Mouse (Mus musculus) stomach, postnatal 0 days (tissue): ENCODE measurements around the gene Ermp1.

Experiments
- CTCF ChIP-seq: IDR thresholded peaks from 2 replicates; pipeline ENCODE4 v1.5.1; 2016; ENCODE audit warnings: antibody characterized with exemption, low read depth, mild to moderate bottlenecking, moderate library complexity
- EP300 ChIP-seq: optimal IDR thresholded peaks from 2 replicates; pipeline ENCODE3; 2016; ENCODE audit warnings: antibody characterized with exemption

DNA sequence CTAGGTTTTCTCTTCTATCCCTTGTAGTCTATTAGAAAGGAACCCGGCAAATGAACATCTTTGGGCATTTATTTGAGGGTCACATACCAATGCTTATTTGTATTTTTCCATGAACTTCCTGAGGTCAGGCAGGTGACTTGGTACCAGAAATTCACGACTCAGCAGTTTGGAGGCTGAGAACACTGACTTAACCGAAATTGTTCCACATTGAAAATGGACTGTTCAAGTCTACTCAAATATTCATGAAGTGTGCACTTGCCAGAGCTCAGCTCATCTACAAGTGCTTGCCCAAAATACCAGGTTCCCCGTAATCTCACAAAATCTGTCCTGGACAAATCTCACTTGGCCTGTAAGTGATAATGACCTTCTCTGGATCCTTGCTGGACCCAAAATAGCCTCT lies 7.8 kb upstream of the Ermp1 start:
- TF ChIP-seq EP300 (no peak), CTCF (no peak)
